Mouse (Mus musculus) embryonic fibroblast, embryonic 13.5 days (primary cell): ENCODE measurements at regions not wholly inside any gene's neighbourhood (a gene's known extent, or its start where the extent isn't known, plus 50 kb on each side); places are given as distances from the start of the nearest gene placed in this dataset.

ENCODE experiments used
- H3K27ac ChIP-seq: 2 replicates; pipeline ENCODE4 v1.5.1; 2012; ENCODE audit warnings: low read length, control low read depth, inconsistent platforms; ENCODE audit not compliant: insufficient read depth
- H3K4me1 ChIP-seq: 2 replicates; pipeline ENCODE4 v1.6.1; 2011; ENCODE audit warnings: low read length; ENCODE audit not compliant: control insufficient read depth, insufficient read depth
- H3K4me3 ChIP-seq: 2 replicates; pipeline ENCODE4 v1.5.1; 2011; ENCODE audit warnings: mild to moderate bottlenecking, control low read depth, low read length; ENCODE audit not compliant: insufficient read depth
- CTCF ChIP-seq: IDR thresholded peaks from 2 replicates; pipeline ENCODE4 v1.5.1; 2011; ENCODE audit warnings: mild to moderate bottlenecking, control low read depth, low read length, moderate library complexity, borderline replicate concordance; ENCODE audit not compliant: insufficient read depth
- POLR2A ChIP-seq: IDR thresholded peaks from 2 replicates; pipeline ENCODE4 v1.6.1; 2011; ENCODE audit warnings: low read depth, mild to moderate bottlenecking, control low read depth, low read length, moderate library complexity

DNA sequence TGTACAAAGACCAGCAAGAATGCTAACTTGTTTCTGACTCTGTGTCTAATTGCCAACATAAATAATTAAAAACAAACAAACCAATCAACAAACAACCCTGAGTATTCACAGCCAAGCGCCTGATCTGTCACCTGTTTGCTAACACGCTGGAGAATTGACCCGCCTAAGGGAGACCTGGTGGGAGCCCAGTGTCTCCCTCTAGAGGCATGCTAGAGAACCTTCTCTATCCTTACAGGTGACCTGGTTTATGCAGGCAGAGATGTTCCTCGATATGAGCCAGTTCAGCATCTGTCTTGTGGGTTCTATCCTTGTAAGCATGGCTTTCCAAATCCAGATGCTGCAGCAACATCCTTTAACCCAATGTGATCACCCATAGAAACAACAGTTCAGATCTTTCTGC is 143.1 kb upstream of the Smarca2 start:
- Histone ChIP-seq H3K27ac (no peak overlapping the region), H3K4me1 (no peaks in the 10 kb centered on the region), H3K4me3 (no peak overlapping the region)
- TF ChIP-seq CTCF (no peak), POLR2A (no peak)

DNA sequence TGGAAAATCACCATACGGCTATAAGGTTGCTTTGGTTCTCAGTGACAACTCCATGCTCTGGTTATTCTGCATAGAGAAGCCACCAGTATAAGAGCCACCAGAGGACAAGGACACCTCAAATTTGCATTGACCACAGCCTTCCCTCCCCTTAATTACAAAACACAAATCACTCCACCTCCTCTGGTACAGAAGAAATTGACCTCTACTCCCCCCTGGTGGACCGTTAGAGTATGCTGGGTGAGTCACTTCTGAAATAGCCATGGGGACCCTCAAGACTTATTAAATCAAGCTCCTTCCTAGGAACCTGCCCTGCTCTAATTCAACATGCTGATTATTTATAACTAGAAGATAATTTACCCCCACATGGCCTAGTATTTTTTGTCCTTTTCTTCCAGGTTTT is 139.6 kb upstream of the Smarca2 start:
- Histone ChIP-seq H3K27ac (no peak overlapping the region), H3K4me3 (no peak overlapping the region), H3K4me1 (no peaks in the 10 kb centered on the region)
- TF ChIP-seq CTCF (no peak), POLR2A (no peak)

DNA sequence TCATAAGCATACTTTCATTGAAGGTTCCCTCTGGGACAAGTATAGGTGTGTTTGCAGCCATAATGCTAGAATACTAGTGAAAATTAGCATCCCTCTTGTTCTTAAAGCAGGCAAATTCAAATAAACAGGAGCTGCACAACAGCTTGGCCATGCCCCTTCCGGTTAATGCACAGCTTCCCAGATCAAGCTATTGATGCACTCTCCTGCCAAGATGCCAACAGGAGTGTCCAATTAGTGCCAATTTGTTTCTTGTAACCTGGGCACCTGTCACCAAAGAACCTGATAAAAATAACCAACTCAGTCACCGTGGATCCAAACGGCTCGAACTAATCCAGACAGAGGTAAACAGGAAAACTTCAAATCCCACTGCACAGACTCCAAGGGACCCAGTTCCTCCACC is 138.6 kb upstream of the Smarca2 start:
- TF ChIP-seq POLR2A: no peak
- no peak for TF ChIP-seq CTCF
- no peak overlapping the region for H3K27ac ChIP-seq
- H3K4me1 ChIP-seq: no peaks in the 10 kb centered on the region
- no peak overlapping the region for H3K4me3 ChIP-seq

DNA sequence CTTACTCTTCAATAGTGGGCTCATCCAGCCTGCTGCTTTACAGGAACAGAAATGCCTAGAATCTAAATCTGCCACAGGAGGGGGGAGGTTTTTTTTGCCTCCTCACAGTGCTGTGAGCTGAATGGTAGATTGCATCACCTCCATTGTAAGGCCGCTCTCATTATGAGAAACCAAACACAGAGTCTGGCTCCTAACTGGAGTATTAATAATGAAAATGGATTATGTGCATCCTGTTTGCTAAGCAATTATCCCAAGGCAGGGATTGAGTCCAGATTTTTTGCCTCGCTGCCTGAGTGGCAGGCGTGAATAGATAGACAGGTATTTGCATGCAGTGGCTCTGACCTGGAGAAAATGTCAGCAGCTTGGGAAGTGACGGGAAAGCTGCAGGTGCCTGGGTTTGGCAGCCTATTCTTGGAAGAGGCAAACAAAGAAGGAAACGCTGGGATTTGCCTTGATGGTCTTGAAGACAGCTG is 137.6 kb upstream of the Smarca2 start:
- TF ChIP-seq CTCF (no peak), POLR2A (no peak)
- Histone ChIP-seq H3K4me3 (no peak overlapping the region), H3K4me1 (no peaks in the 10 kb centered on the region), H3K27ac (no peak overlapping the region)

DNA sequence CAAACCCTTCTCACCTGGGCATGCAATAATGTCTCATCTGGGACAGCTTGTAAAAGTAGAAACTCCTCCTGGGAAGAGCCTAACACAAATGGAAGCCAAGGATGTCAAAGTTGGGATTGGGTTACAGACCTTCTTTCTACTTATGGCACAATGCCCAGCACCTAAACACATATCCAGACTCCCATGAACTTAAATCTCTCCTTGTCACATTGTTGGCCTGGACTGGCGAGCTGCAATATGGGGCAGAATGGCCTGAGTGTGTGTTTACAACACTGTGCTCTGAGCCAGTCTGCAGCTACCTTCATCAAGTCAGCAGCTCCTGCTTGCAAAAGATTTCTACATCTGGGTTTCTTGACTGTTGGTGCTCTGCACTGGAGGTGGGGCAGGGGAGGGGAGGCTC is 132.2 kb upstream of the Smarca2 start:
- Histone ChIP-seq H3K27ac (no peak overlapping the region), H3K4me1 (no peaks in the 10 kb centered on the region), H3K4me3 (no peak overlapping the region)
- TF ChIP-seq CTCF: no peak

DNA sequence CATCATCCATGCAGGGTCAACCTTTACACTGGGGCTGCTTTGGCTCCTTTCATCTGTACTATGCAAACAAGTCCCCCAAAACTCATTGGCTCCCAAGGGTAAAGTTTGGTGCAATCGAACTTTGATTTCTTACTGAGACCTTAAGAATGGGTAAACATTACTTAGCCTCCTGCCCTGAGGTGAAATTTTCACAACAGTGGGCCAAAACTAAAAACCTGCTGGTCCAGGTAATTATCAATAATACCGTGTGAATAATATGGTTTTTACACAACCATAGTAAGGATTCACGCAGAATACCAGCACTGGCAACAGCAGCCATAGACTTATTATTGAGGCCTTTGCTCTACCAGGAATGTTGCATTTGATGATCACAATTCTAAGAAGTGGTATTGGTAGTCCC is 131.6 kb upstream of the Smarca2 start:
- no peak overlapping the region for H3K4me3 ChIP-seq
- no peak overlapping the region for H3K27ac ChIP-seq
- TF ChIP-seq CTCF (no peak), POLR2A (no peak)
- H3K4me1 ChIP-seq: no peaks in the 10 kb centered on the region

DNA sequence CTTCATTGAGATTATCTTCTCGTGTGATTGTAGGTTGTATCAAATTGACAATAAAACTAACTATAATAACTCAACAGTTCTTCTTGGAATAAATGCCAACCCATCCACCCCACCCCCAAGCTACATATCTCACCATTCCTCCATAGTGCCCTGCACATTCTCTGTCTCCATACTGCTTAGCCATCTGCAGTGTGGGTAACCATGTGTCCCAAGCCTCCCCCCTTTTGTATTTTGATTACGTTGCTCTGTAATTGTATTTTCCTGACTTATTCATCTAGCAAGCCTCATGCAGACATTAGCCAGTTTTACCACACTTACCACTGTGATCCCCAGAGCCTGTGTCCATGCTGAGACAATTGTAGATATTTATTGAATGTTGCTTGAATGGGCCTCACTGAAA is 129.7 kb upstream of the Smarca2 start:
- Histone ChIP-seq H3K4me1 (no peaks in the 10 kb centered on the region), H3K4me3 (no peak overlapping the region), H3K27ac (no peak overlapping the region)
- TF ChIP-seq POLR2A: no peak
- TF ChIP-seq CTCF: no peak

DNA sequence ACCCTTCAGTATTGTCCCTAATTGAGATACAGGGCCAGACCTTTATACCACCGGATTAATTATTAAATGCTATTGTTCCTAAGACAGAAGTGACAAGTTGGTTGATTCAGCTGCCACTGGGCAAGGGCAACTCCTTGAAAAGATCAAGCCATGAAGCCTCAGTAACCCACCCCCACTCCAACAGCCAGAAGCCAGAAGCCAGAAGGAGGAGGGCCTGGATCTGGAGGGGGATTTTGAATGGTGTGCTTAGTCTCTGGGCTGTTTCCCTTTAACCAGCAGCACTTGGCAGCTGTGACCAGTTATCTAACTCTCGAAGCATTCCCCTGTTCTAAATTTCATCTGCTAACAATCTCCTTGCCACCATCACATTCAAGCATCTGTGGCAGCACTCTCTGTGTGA is 129.1 kb upstream of the Smarca2 start:
- Histone ChIP-seq H3K4me3 (no peak overlapping the region), H3K27ac (no peak overlapping the region), H3K4me1 (no peaks in the 10 kb centered on the region)
- TF ChIP-seq POLR2A (no peak), CTCF (no peak)

DNA sequence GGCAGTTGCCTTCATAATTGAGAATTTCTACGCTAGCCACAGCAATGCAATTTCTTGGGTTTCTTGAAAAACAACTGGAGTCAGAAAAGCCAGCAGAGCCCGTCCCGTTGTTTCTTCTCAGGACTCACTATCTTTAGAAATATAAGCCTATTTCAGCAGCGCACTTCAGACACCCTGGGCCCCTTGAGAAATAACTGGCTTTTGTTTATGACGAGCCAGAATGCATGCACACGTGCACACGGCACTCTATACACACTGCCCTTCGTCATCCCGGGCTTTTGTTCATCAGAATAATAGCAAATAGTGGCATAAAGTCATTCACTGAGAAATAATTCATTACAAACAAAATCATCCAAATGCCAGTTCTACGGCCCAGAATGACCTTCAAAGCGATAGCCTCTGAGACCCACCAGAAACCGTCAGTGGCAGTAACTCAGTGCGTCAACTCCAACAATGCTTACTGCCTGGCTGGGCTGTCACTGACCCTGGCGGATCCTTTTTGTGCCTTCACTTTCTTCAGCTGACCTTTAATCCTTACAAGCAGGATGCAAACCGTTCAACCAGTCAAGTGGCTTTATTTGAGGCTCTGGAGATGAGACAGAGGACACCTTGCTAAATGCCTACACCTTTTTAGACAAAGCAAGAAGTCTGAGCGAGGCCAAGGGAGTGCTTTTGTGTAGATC is 126.7 kb upstream of the Smarca2 start:
- no peak overlapping the region for H3K27ac ChIP-seq
- no peak for TF ChIP-seq CTCF
- no peak for TF ChIP-seq POLR2A

DNA sequence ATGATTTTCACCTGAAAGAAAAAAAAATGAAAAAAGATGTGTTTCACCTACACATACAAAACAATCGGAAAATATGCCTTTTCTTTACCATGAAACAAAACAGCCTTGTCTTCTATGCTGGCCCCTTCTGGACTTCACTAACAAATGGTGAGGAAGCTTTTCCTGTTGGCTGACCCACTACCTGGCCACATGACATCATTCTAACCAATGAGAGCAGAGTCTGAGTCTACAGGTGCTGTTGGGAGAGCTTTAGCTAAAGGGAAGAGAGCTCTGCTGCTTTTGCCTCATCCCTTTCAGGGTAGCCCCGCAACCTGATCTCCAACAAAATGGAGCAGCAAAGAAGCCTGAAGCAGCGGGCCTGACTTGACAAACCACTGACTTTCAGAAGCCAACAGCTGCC is 120.5 kb upstream of the Smarca2 start:
- Histone ChIP-seq H3K27ac (no peak overlapping the region), H3K4me1 (no peaks in the 10 kb centered on the region)
- TF ChIP-seq POLR2A: no peak
- TF ChIP-seq CTCF: no peak

More for the DNA sequence above, 126.7 kb upstream of the Smarca2 start:
- H3K4me1 ChIP-seq: no peaks in the 10 kb centered on the region
- no peak overlapping the region for H3K4me3 ChIP-seq

More for the DNA sequence above, 120.5 kb upstream of the Smarca2 start:
- H3K4me3 ChIP-seq: no peak overlapping the region
